Mouse (Mus musculus): ENCODE measurements at regions not wholly inside any gene's neighbourhood (a gene's known extent, or its start where the extent isn't known, plus 50 kb on each side); places are given as distances from the start of the nearest gene placed in this dataset.

GRCm38 (mm10) chr1:158187651-158188050 is 168.5 kb downstream of the Brinp2 start:
- TF ChIP-seq CTCF (IDR thresholded peaks at IDR 0.05; ENCODE audit: control insufficient read depth, insufficient read depth, insufficient read length) (no peak), MYOD1 (IDR thresholded peaks at IDR 0.05; ENCODE audit: control insufficient read depth, insufficient read length, low read depth) (no peak), CEBPB (IDR thresholded peaks at IDR 0.05; ENCODE audit: low read depth) (no peak), MAX (IDR thresholded peaks at IDR 0.05) (no peak), MYOG (IDR thresholded peaks at IDR 0.05; ENCODE audit: control insufficient read depth, extremely low read depth, insufficient read length) (no peak)
